Mouse (Mus musculus) right cerebral cortex, adult 18-20 months (tissue): ENCODE results near the gene Anapc4.
A peak's percentile ranks its signal among the peaks of the same experiment; 100 is the strongest.

Source experiments
- DNase-seq: peaks from one replicate; pipeline ENCODE4 v3.0.0; 2022; ENCODE audit warnings: mixed read lengths

Anapc4 gene

GRCm38 (mm10) chr5:52868918-52869703 lies 35.3 kb downstream of the Anapc4 start:
- no peak for DNase-seq

GRCm38 (mm10) chr5:52871461-52871860 lies 37.6 kb downstream of the Anapc4 start:
- no peak for DNase-seq

- DNase-seq = no peak
These were observed 38.2 kb downstream of the Anapc4 start for GRCm38 (mm10) chr5:52871986-52872385.

GRCm38 (mm10) chr5:52878847-52879246 lies 45.0 kb downstream of the Anapc4 start:
- peak; percentile 53 for DNase-seq

GRCm38 (mm10) chr5:52879926-52880325 lies 46.1 kb downstream of the Anapc4 start:
- no peak for DNase-seq

GRCm38 (mm10) chr5:52882446-52882845 lies 48.6 kb downstream of the Anapc4 start:
- no peak for DNase-seq

GRCm38 (mm10) chr5:52887085-52887484 lies 53.3 kb downstream of the Anapc4 start:
- DNase-seq = peak; percentile 56

GRCm38 (mm10) chr5:52889919-52890318 lies 56.1 kb downstream of the Anapc4 start:
- no peak for DNase-seq

- DNase-seq = no peak
These were observed 58.4 kb downstream of the Anapc4 start for GRCm38 (mm10) chr5:52891949-52892835.

- DNase-seq = no peak
These were observed 60.1 kb downstream of the Anapc4 start for GRCm38 (mm10) chr5:52893938-52894337.

- DNase-seq = no peak
These were observed 70.4 kb downstream of the Anapc4 start for GRCm38 (mm10) chr5:52904246-52904645.

GRCm38 (mm10) chr5:52904671-52905070 lies 70.9 kb downstream of the Anapc4 start:
- no peak for DNase-seq

- peak; percentile 44 for DNase-seq
These were observed 74.4 kb downstream of the Anapc4 start for GRCm38 (mm10) chr5:52908246-52908645.

GRCm38 (mm10) chr5:52910159-52910591 lies 76.4 kb downstream of the Anapc4 start:
- peak; percentile 12 for DNase-seq

GRCm38 (mm10) chr5:52911286-52911870 lies 77.6 kb downstream of the Anapc4 start:
- DNase-seq = no peak

- DNase-seq = no peak
These were observed 79.9 kb downstream of the Anapc4 start for GRCm38 (mm10) chr5:52913711-52914110.

- no peak for DNase-seq
These were observed 82.4 kb downstream of the Anapc4 start for GRCm38 (mm10) chr5:52916186-52916585.
